Mouse (Mus musculus): ENCODE measurements around the gene Uhrf1. TPM values are rescaled to one million over a fixed set of nuclear protein-coding genes. Genes with fewer than 3 reads are reported as not detected.
A peak's percentile ranks its signal among the peaks of the same experiment; 100 is the strongest.

Uhrf1 gene
- polyA plus RNA-seq, 1 experiment from 2014 or later, result 23.5 TPM

GRCm38 (mm10) chr17:56273986-56274385 lies 29.1 kb upstream of the Uhrf1 start:
- H3K9ac ChIP-seq (ENCODE audit: low read depth, low read length), result no peak overlapping the region
- H3K27me3 ChIP-seq (replicated peaks; ENCODE audit: control insufficient read depth, insufficient read depth, low read length), result no peaks in the 10 kb centered on the region
- no peaks in the 10 kb centered on the region for H3K4me1 ChIP-seq (replicated peaks; ENCODE audit: control insufficient read depth, insufficient read depth, low read length)
- no peak overlapping the region for H3K4me3 ChIP-seq (ENCODE audit: low read depth, low read length)
- no peak for ATAC-seq
- H3K9me3 ChIP-seq (ENCODE audit: control insufficient read depth), result no peaks in the 10 kb centered on the region
- WGBS, result 87% methylated on average over 5 of the region's 5 CpGs
- H3K36me3 ChIP-seq (ENCODE audit: control insufficient read depth, insufficient read depth), result peaks cover 50% of the 10 kb centered on the region
- H3K4me2 ChIP-seq (replicated peaks; ENCODE audit: low read depth), result peak overlapping the region; percentile 18; the same call in 1 of the 2 replicates
- H3K27ac ChIP-seq (ENCODE audit: low read depth, low read length), result peak overlapping the region; percentile 17; the same call in 1 of the 2 replicates
- TF ChIP-seq CTCF (IDR thresholded peaks at IDR 0.05; ENCODE audit: low read depth), result no peak

- Histone ChIP-seq H3K9me3 (ENCODE audit: control insufficient read depth) (no peaks in the 10 kb centered on the region), H3K4me2 (replicated peaks; ENCODE audit: low read depth) (peak overlapping the region; percentile 75), H3K27ac (ENCODE audit: low read depth, low read length) (peak overlapping the region; percentile 98), H3K4me3 (ENCODE audit: low read depth, low read length) (peak overlapping the region; percentile 61), H3K27me3 (replicated peaks; ENCODE audit: control insufficient read depth, insufficient read depth, low read length) (no peaks in the 10 kb centered on the region), H3K36me3 (ENCODE audit: control insufficient read depth, insufficient read depth) (peaks cover 51% of the 10 kb centered on the region), H3K4me1 (replicated peaks; ENCODE audit: control insufficient read depth, insufficient read depth, low read length) (0 out of 2 replicates have a peak, but pooled peaks cover 3% of the 10 kb centered on the region), H3K9ac (ENCODE audit: low read depth, low read length) (peak overlapping the region; percentile 76)
- no peak for TF ChIP-seq CTCF (IDR thresholded peaks at IDR 0.05; ENCODE audit: low read depth)
- 11% methylated on average over 5 of the region's 5 CpGs for WGBS
- peak; percentile 65 for ATAC-seq
Observed at GRCm38 (mm10) chr17:56275842-56276480, 27.2 kb upstream of the Uhrf1 start.

GRCm38 (mm10) chr17:56276643-56277566 lies 26.2 kb upstream of the Uhrf1 start, which contains the start of gene Ticam1:
Gene Ticam1 (minus strand): TSS chr17:56276786.
- under 1% methylated on average over 19 of the region's 21 CpGs for WGBS
- Histone ChIP-seq H3K9ac (ENCODE audit: low read depth, low read length) (peak within 1 kb of the TSS; percentile 76), H3K27me3 (replicated peaks; ENCODE audit: control insufficient read depth, insufficient read depth, low read length) (no peaks in the 10 kb centered on the region), H3K4me2 (replicated peaks; ENCODE audit: low read depth) (peak within 1 kb of the TSS; percentile 75), H3K4me1 (replicated peaks; ENCODE audit: control insufficient read depth, insufficient read depth, low read length) (0 out of 2 replicates have a peak, but pooled peaks cover 3% of the 10 kb centered on the region), H3K4me3 (ENCODE audit: low read depth, low read length) (peak within 1 kb of the TSS; percentile 61), H3K9me3 (ENCODE audit: control insufficient read depth) (no peaks in the 10 kb centered on the region), H3K36me3 (ENCODE audit: control insufficient read depth, insufficient read depth) (peaks cover 48% of the 10 kb centered on the region), H3K27ac (ENCODE audit: low read depth, low read length) (peak within 1 kb of the TSS; percentile 98)
- peak; percentile 83 for ATAC-seq
- TF ChIP-seq CTCF (IDR thresholded peaks at IDR 0.05; ENCODE audit: low read depth), result peak; percentile 69

- no peaks in the 10 kb centered on the region for H3K9me3 ChIP-seq (ENCODE audit: control insufficient read depth)
- H3K27ac ChIP-seq (ENCODE audit: low read depth, low read length), result peak overlapping the region; percentile 98
- no peak for ATAC-seq
- 0 out of 2 replicates have a peak, but pooled peaks cover 3% of the 10 kb centered on the region for H3K4me1 ChIP-seq (replicated peaks; ENCODE audit: control insufficient read depth, insufficient read depth, low read length)
- H3K4me2 ChIP-seq (replicated peaks; ENCODE audit: low read depth), result peak overlapping the region; percentile 75
- 12% methylated on average over 2 of the region's 2 CpGs for WGBS
- H3K4me3 ChIP-seq (ENCODE audit: low read depth, low read length), result peak overlapping the region; percentile 9
- peaks cover 42% of the 10 kb centered on the region for H3K36me3 ChIP-seq (ENCODE audit: control insufficient read depth, insufficient read depth)
- H3K27me3 ChIP-seq (replicated peaks; ENCODE audit: control insufficient read depth, insufficient read depth, low read length), result no peaks in the 10 kb centered on the region
- 0 out of 2 replicates have a peak overlapping the region, but pooled peaks have one; percentile 8 for H3K9ac ChIP-seq (ENCODE audit: low read depth, low read length)
- TF ChIP-seq CTCF (IDR thresholded peaks at IDR 0.05; ENCODE audit: low read depth), result no peak
Observed at GRCm38 (mm10) chr17:56277567-56277893, 25.6 kb upstream of the Uhrf1 start.

- Histone ChIP-seq H3K4me3 (ENCODE audit: low read depth, low read length) (no peak overlapping the region), H3K4me1 (replicated peaks; ENCODE audit: control insufficient read depth, insufficient read depth, low read length) (0 out of 2 replicates have a peak, but pooled peaks cover 3% of the 10 kb centered on the region), H3K27me3 (replicated peaks; ENCODE audit: control insufficient read depth, insufficient read depth, low read length) (no peaks in the 10 kb centered on the region), H3K27ac (ENCODE audit: low read depth, low read length) (peak overlapping the region; percentile 98), H3K9me3 (ENCODE audit: control insufficient read depth) (no peaks in the 10 kb centered on the region), H3K4me2 (replicated peaks; ENCODE audit: low read depth) (no peak overlapping the region), H3K9ac (ENCODE audit: low read depth, low read length) (0 out of 2 replicates have a peak overlapping the region, but pooled peaks have one; percentile 28), H3K36me3 (ENCODE audit: control insufficient read depth, insufficient read depth) (peaks cover 43% of the 10 kb centered on the region)
- ATAC-seq, result no peak
- WGBS, result 54% methylated on average over 5 of the region's 5 CpGs
- no peak for TF ChIP-seq CTCF (IDR thresholded peaks at IDR 0.05; ENCODE audit: low read depth)
Observed at GRCm38 (mm10) chr17:56278340-56278739, 24.8 kb upstream of the Uhrf1 start.

Data from intestine, postnatal 0 days (tissue).